Comparison of ENCODE assay signal across 8 mouse cellular contexts in genomic region chr6:28931636-28932327, GRCm38 (mm10).
DNase-seq lines count a peak whose midpoint lies in the region; ATAC-seq and TF ChIP-seq lines count a peak whose summit lies in the region.

No protein-coding gene starts in this region.

- H3K36me3 ChIP-seq in kidney, postnatal 0 days (ENCODE audit: insufficient read depth, low read length), result no peaks in the 10 kb centered on the region
- no peaks in the 10 kb centered on the region for H3K36me3 ChIP-seq in kidney, adult 2 months (ENCODE audit: control insufficient read depth, insufficient read depth, low read length)
- H3K36me3 ChIP-seq in hindbrain, embryonic 14.5 days (replicated peaks; ENCODE audit: control insufficient read depth, insufficient read depth), result no peaks in the 10 kb centered on the region

- H3K27me3 ChIP-seq in kidney, postnatal 0 days (ENCODE audit: insufficient read depth, low read length), result no peaks in the 10 kb centered on the region
- no peaks in the 10 kb centered on the region for H3K27me3 ChIP-seq in kidney, adult 2 months (replicated peaks; ENCODE audit: control insufficient read depth, insufficient read depth, low read length)
- H3K27me3 ChIP-seq in hindbrain, embryonic 14.5 days (ENCODE audit: control insufficient read depth, insufficient read depth, low read length), result no peaks in the 10 kb centered on the region

- peak; percentile 40 for DNase-seq in kidney, postnatal 0 days (ENCODE audit: low spot score)
- no peak for DNase-seq in kidney, adult 2 months
- peak; percentile 29 for DNase-seq in embryo, embryonic 10.5 days (ENCODE audit: low spot score)
- DNase-seq in hindbrain, embryonic 14.5 days (ENCODE audit: low spot score), result no peak
- DNase-seq in naive thymus-derived CD4-positive, alpha-beta T cell, adult 2 months (ENCODE audit: low read depth), result peak; percentile 42
- no peak for DNase-seq in gastrocnemius, postnatal 25 days

- H3K4me3 ChIP-seq in kidney, postnatal 0 days (replicated peaks; ENCODE audit: low read depth, low read length), result peak overlapping the region; percentile 20; the same call in 1 of the 2 replicates
- H3K4me3 ChIP-seq in kidney, adult 2 months (ENCODE audit: insufficient read depth, low read depth, low read length), result no peak overlapping the region
- H3K4me3 ChIP-seq in hindbrain, embryonic 14.5 days (replicated peaks; ENCODE audit: low read length), result peak overlapping the region; percentile 11; the same call in 1 of the 2 replicates

- WGBS in kidney, postnatal 0 days, result 1% methylated on average over 11 of the region's 13 CpGs
- 5% methylated on average over 13 of the region's 13 CpGs for WGBS in kidney, adult 2 months
- WGBS in hindbrain, embryonic 14.5 days, result 2% methylated on average over 12 of the region's 13 CpGs

- no peak for TF ChIP-seq CTCF in kidney, postnatal 0 days (IDR thresholded peaks at IDR 0.05; ENCODE audit: low read depth)
- TF ChIP-seq CTCF in kidney, adult 2 months (conservative IDR thresholded peaks at IDR 0.05; ENCODE audit: insufficient read depth, insufficient read length, low read depth, low read length), result no peak

- H3K9me3 ChIP-seq in kidney, postnatal 0 days (replicated peaks; ENCODE audit: low read length), result no peaks in the 10 kb centered on the region
- H3K9me3 ChIP-seq in hindbrain, embryonic 14.5 days (ENCODE audit: control insufficient read depth, low read length), result no peaks in the 10 kb centered on the region

- H3K4me1 ChIP-seq in kidney, postnatal 0 days (replicated peaks; ENCODE audit: insufficient read depth, low read length), result peaks cover 15% of the 10 kb centered on the region; the same call in 1 of the 2 replicates
- H3K4me1 ChIP-seq in kidney, adult 2 months (ENCODE audit: control insufficient read depth, insufficient read depth, low read length), result no peaks in the 10 kb centered on the region
- peaks cover 20% of the 10 kb centered on the region for H3K4me1 ChIP-seq in hindbrain, embryonic 14.5 days (replicated peaks; ENCODE audit: control insufficient read depth, insufficient read depth, low read length)

- H3K4me2 ChIP-seq in kidney, postnatal 0 days (ENCODE audit: low read length), result peak overlapping the region; percentile 57
- H3K4me2 ChIP-seq in hindbrain, embryonic 14.5 days (replicated peaks), result peak overlapping the region; percentile 48

- no peak overlapping the region for H3K27ac ChIP-seq in kidney, postnatal 0 days
- no peak overlapping the region for H3K27ac ChIP-seq in kidney, adult 2 months (ENCODE audit: insufficient read depth, low read depth, low read length)
- H3K27ac ChIP-seq in hindbrain, embryonic 14.5 days, result peak overlapping the region; percentile 53; the same call in 1 of the 2 replicates

- ATAC-seq in kidney, postnatal 0 days (replicated peaks; ENCODE audit: low FRiP score, low read depth), result peak; percentile 66; the same call in 1 of the 2 replicates
- ATAC-seq in hindbrain, embryonic 14.5 days (ENCODE audit: low FRiP score), result peak; percentile 59
- ATAC-seq in monocyte, adult 5-6 weeks (replicated peaks; ENCODE audit: insufficient number of reproducible peaks, low FRiP score, low TSS enrichment, poor library complexity, severe bottlenecking), result no peak
- ATAC-seq in frontal cortex, adult (ENCODE audit: low TSS enrichment), result no peak

- H3K9ac ChIP-seq in kidney, postnatal 0 days (ENCODE audit: low read depth, low read length), result no peak overlapping the region
- H3K9ac ChIP-seq in hindbrain, embryonic 14.5 days, result no peak overlapping the region

- TF ChIP-seq POLR2A in kidney, adult 2 months (IDR thresholded peaks at IDR 0.05; ENCODE audit: low read depth, low read length), result no peak

Comparison
In these comparisons a context has a peak if more than half of its experiments do, and no peak if none do; other contexts are left out.
1. DNase-seq: peak in kidney, postnatal 0 days (single experiment), embryo, embryonic 10.5 days (single experiment) and naive thymus-derived CD4-positive, alpha-beta T cell, adult 2 months (single experiment); none in kidney, adult 2 months (single experiment), hindbrain, embryonic 14.5 days (single experiment) and gastrocnemius, postnatal 25 days (single experiment).
2. ATAC-seq: peak in kidney, postnatal 0 days (single experiment) and hindbrain, embryonic 14.5 days (single experiment); none in monocyte, adult 5-6 weeks (single experiment) and frontal cortex, adult (single experiment).